Mouse (Mus musculus) neural tube, embryonic 12.5 days (tissue): ENCODE measurements around the gene Nps. TPM values are rescaled to one million over a fixed set of nuclear protein-coding genes. Genes with fewer than 3 reads are reported as not detected.

ENCODE experiments used
- ATAC-seq: fragments of 200-750 bp; cut with Nextera tagmentation; 2 replicates; pipeline ENCODE4 v1.8.0; 2017; ENCODE audit warnings: low read depth, mild to moderate bottlenecking, moderate TSS enrichment, moderate library complexity; ENCODE audit not compliant: low FRiP score
- H3K27ac ChIP-seq: fragments of 300-500 bp; sonication (generic); 2 replicates; pipeline ENCODE4 v1.5.1; 2016
- H3K27me3 ChIP-seq: fragments of 300-500 bp; sonication (generic); replicated peaks from 2 replicates; pipeline ENCODE4 v1.6.1; 2016; ENCODE audit warnings: mild to moderate bottlenecking
- H3K36me3 ChIP-seq: fragments of 300-500 bp; sonication (generic); 2 replicates; pipeline ENCODE4 v1.6.1; 2016; ENCODE audit warnings: mild to moderate bottlenecking
- H3K4me1 ChIP-seq: fragments of 300-500 bp; sonication (generic); 2 replicates; pipeline ENCODE4 v1.6.1; 2016
- H3K4me2 ChIP-seq: fragments of 300-500 bp; sonication (generic); replicated peaks from 2 replicates; pipeline ENCODE4 v1.6.1; 2016; ENCODE audit warnings: mild to moderate bottlenecking
- H3K4me3 ChIP-seq: fragments of 300-500 bp; sonication (generic); 2 replicates; pipeline ENCODE4 v1.5.1; 2016
- H3K9ac ChIP-seq: fragments of 300-500 bp; sonication (generic); 2 replicates; pipeline ENCODE4 v1.6.1; 2016; ENCODE audit warnings: mild to moderate bottlenecking
- H3K9me3 ChIP-seq: fragments of 300-500 bp; sonication (generic); 2 replicates; pipeline ENCODE4 v1.6.1; 2016; ENCODE audit warnings: mild to moderate bottlenecking
- WGBS: fragments of 180-500 bp; shearing (Covaris S2); methylation state at CpG from one replicate; pipeline ENCODE4 v1.1.7; 2016; 5-methylcytosine and 5-hydroxymethylcytosine counted together
- polyA plus RNA-seq: library from polyadenylated mRNA; unstranded; fragments of >200 nt; fragmentation: Nextera tagmentation; extraction: Ambion mirVana; gene quantifications from 2 replicates; pipeline ENCODE4 v1.2.1, GENCODE M21; 2016

Gene Nps
- polyA plus RNA-seq, 1 experiment from 2014 or later = 0.24 TPM

DNA sequence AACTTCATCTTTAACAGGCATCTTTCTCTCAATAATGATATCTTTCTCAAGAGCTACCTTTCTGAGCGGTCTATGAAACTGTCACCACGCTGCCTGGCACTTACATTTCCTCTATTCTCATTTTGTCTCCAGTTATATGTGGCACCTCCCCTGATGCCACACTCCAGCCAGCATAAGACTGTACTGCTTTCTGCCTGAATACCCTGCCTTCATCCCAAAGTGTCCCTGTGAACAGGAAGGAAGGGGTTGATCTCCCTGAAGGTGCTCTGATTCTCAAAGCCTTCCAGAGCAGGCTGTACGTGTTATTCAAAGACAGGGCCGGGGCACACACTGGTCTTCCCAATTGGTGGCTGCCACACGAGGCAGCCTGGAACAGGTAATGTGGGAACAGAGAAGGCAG lies 12.1 kb upstream of the Nps start:
- Histone ChIP-seq H3K27me3 (no peaks in the 10 kb centered on the region), H3K9me3 (no peaks in the 10 kb centered on the region), H3K27ac (no peak overlapping the region), H3K4me3 (no peak overlapping the region), H3K36me3 (no peaks in the 10 kb centered on the region), H3K9ac (no peak overlapping the region), H3K4me2 (no peak overlapping the region), H3K4me1 (no peaks in the 10 kb centered on the region)
- WGBS = 86% methylated on average over 5 of the region's 5 CpGs
- ATAC-seq = no peak

DNA sequence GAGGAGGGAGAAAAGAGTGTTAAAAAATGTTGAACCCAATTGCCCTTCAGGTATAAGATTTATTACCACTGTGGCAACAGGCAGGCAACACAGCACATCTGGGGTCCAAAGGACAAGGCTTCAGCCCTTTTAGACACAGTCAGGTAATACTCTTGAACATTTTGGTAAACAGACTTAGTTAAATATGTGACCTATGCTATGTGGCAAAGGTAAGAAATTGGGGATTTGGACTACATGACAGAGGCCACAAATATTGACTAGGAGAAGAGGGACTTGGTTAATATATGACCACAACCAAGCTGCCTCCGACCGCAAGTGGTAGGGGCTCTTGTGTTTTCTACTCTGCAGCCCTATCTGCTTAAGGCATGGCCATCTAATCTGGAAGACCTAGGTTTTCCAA lies 5.3 kb upstream of the Nps start:
- Histone ChIP-seq H3K9ac (no peak overlapping the region), H3K4me2 (no peak overlapping the region), H3K27ac (no peak overlapping the region), H3K36me3 (no peaks in the 10 kb centered on the region), H3K4me1 (no peaks in the 10 kb centered on the region), H3K4me3 (no peak overlapping the region), H3K9me3 (no peaks in the 10 kb centered on the region), H3K27me3 (no peaks in the 10 kb centered on the region)
- WGBS = 95% methylated on average over 2 of the region's 2 CpGs
- no peak for ATAC-seq

DNA sequence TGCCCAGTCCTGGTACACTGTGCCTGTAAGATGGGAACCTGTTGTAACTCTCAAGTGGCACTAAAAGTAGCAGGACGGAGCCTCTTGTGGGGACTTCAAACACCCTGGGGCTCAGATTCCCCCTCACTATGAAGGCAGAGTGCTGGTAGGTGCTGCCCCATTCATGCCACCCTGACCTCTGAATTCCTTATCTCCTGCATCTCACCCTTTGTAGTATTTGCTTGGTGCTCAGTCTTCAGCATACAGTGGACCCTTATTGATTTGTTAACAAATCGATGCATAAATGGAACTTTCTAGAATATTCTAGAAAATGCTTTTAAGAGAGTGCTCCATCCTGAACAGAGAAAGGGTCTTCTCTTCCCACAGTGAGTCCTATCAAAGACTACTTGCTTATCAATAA lies 4.1 kb upstream of the Nps start:
- H3K9ac ChIP-seq = no peak overlapping the region
- H3K9me3 ChIP-seq = no peaks in the 10 kb centered on the region
- no peak overlapping the region for H3K4me3 ChIP-seq
- H3K27ac ChIP-seq = no peak overlapping the region
- WGBS = 86% methylated on average over 2 of the region's 2 CpGs
- H3K36me3 ChIP-seq = no peaks in the 10 kb centered on the region
- H3K4me1 ChIP-seq = no peaks in the 10 kb centered on the region
- H3K4me2 ChIP-seq = no peak overlapping the region
- no peaks in the 10 kb centered on the region for H3K27me3 ChIP-seq
- no peak for ATAC-seq

DNA sequence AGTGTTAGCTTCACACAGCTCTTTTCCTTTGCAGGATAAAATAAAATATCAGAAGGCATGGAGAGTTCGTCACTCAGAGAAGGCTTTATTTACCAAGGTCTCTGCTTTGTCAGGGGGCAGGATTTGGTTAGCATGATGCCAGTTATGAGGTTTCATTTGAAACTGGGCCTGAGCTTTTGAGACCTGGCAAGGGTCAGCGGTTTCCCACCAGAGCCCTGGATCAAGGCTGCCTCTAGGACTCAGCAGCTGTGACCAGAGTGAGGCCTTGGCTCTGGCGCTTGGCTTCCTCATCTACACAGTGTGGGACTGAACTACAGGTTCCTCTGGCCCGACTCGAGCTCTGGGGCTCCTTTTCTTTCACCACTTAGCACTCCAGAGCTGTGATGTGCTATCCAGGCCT lies 12.5 kb downstream of the Nps start:
- H3K4me3 ChIP-seq = no peak overlapping the region
- H3K27ac ChIP-seq = no peak overlapping the region
- H3K4me2 ChIP-seq = no peak overlapping the region
- 92% methylated on average over 5 of the region's 5 CpGs for WGBS
- ATAC-seq = no peak
- no peaks in the 10 kb centered on the region for H3K36me3 ChIP-seq
- no peaks in the 10 kb centered on the region for H3K27me3 ChIP-seq
- no peak overlapping the region for H3K9ac ChIP-seq
- H3K9me3 ChIP-seq = no peaks in the 10 kb centered on the region
- H3K4me1 ChIP-seq = no peaks in the 10 kb centered on the region

DNA sequence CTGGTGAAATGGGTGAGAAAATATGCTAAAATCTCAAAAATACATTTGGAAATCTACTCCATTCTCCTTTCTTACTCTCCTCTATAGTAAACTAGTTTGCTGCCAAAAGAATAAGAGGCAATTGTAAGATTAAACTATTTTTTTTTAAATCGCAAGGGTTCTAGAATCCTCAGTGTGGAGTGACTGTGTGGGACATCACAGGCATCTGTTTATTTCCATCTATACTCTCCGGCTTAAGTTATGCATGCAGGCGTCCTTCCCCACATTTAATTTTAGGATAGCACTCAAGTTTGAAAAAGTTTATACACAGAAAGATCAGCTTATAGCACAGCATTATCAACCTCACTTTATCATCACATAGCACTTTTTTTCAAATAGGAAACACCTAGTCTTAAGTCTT lies 24.7 kb downstream of the Nps start:
- H3K9me3 ChIP-seq = no peaks in the 10 kb centered on the region
- H3K27ac ChIP-seq = no peak overlapping the region
- no peak for ATAC-seq
- no peaks in the 10 kb centered on the region for H3K36me3 ChIP-seq
- WGBS = 90% methylated on average over 3 of the region's 3 CpGs
- no peak overlapping the region for H3K4me3 ChIP-seq
- no peak overlapping the region for H3K4me2 ChIP-seq
- no peaks in the 10 kb centered on the region for H3K4me1 ChIP-seq
- no peaks in the 10 kb centered on the region for H3K27me3 ChIP-seq
- H3K9ac ChIP-seq = no peak overlapping the region

DNA sequence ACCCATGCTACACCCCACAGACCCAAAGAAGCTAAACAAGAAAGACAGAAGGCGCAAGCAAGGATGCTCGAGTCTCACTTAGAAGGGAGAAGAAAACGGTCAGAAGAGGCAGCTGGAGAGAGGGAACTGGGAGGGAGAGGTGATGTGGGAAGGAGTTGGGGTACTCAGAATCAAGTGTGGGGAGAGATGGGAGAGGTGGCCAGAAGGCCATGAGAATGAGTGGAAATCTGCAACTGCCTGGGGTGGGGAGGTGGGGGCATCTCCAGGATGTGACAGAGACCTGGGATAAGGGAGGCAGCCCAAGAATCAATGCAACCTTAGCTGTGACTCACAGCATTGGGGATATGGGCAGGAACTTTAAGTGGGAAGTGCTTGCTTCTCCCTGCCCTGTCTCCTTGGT lies 31.5 kb downstream of the Nps start:
- Histone ChIP-seq H3K27ac (no peak overlapping the region), H3K27me3 (no peaks in the 10 kb centered on the region), H3K9ac (no peak overlapping the region), H3K4me1 (no peaks in the 10 kb centered on the region), H3K4me3 (no peak overlapping the region), H3K9me3 (no peaks in the 10 kb centered on the region), H3K36me3 (no peaks in the 10 kb centered on the region), H3K4me2 (no peak overlapping the region)
- ATAC-seq = no peak
- 87% methylated on average over 3 of the region's 3 CpGs for WGBS

DNA sequence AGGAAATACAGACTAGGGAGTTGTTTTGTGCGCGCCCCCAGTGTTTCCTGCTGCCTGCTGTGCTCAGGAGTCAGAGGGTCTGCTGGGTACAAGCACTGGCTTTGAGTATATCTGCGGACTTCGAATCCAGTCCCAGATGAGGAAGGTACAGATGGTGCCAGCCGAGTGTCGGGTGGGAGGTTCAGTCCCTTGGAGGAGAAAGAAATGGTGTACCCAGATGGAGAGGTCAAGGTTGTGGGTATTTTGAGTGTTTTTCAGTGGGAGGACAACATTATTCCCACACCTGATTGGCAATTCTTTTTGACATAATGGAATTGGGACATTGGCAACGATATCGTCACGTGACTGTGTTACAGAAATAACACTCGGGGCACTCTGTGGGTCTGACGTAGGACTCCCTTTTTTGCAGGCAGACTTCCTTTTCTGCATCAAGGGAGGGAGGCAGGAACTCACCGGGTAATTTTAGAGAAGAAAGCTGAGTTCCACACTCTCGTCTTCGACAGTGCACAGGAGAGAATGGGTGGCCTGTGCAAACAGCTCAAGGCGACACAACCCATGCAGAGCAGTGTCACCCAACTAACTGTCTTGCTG lies 33.2 kb downstream of the Nps start:
- H3K27ac ChIP-seq = no peak overlapping the region
- WGBS = 88% methylated on average over 15 of the region's 15 CpGs
- no peak for ATAC-seq

DNA sequence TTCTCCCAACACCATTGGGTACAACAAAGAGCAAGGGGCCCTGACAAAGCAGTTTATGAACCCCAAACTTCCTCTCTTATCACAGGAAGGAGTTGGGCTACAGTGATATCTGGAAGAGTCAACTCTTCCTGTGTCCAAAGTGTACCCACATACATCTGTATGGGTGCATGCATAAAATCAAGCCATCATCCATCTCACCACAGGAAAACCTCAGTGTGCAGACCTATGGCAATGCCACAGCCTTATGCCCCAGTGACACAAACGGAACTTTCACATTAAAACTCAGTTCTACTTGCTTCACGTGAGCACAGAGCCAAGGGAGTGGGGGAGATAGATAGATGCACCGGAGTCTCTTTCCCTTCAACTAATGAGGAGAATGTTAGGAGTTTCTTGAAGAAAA lies 36.0 kb downstream of the Nps start:
- H3K4me1 ChIP-seq = no peaks in the 10 kb centered on the region
- ATAC-seq = no peak
- no peaks in the 10 kb centered on the region for H3K9me3 ChIP-seq
- no peak overlapping the region for H3K4me2 ChIP-seq
- H3K27me3 ChIP-seq = no peaks in the 10 kb centered on the region
- no peak overlapping the region for H3K9ac ChIP-seq
- 92% methylated on average over 3 of the region's 3 CpGs for WGBS
- no peak overlapping the region for H3K27ac ChIP-seq
- H3K36me3 ChIP-seq = no peaks in the 10 kb centered on the region
- no peak overlapping the region for H3K4me3 ChIP-seq

More for the DNA sequence above, 33.2 kb downstream of the Nps start:
- Histone ChIP-seq H3K4me3 (no peak overlapping the region), H3K9me3 (no peaks in the 10 kb centered on the region), H3K4me2 (no peak overlapping the region), H3K4me1 (no peaks in the 10 kb centered on the region), H3K36me3 (no peaks in the 10 kb centered on the region), H3K9ac (no peak overlapping the region), H3K27me3 (no peaks in the 10 kb centered on the region)

DNA sequence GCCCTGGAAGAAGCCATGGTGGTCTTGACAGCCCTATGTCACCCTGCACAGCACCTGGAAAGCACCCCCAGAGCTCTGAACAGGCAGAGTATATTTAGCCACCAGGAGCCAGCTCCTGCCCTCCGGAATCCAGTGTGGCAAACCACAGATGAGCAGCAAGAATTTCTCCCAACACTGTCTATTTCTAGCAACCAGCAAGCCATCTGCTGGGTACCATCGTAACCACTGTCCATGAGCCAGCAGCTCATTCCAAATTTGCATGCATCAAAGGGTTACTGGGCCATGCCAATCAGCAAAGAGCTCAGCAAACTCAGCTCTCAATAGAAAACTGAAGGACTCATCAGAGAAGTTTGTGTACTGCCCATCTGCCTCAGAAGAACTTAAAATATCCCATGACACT lies 46.0 kb downstream of the Nps start:
- H3K27ac ChIP-seq = no peak overlapping the region
- no peaks in the 10 kb centered on the region for H3K27me3 ChIP-seq
- ATAC-seq = no peak
- H3K4me3 ChIP-seq = no peak overlapping the region
- H3K9ac ChIP-seq = no peak overlapping the region
- H3K4me1 ChIP-seq = no peaks in the 10 kb centered on the region
- H3K9me3 ChIP-seq = no peaks in the 10 kb centered on the region
- H3K4me2 ChIP-seq = no peak overlapping the region
- WGBS = 89% methylated on average over 2 of the region's 2 CpGs
- H3K36me3 ChIP-seq = no peaks in the 10 kb centered on the region

Other genes starting within 250 kb of the Nps start
- not detected in 2 replicates for gene Foxi2, start 151.6 kb downstream of the Nps start, polyA plus RNA-seq